Mouse (Mus musculus) intestine, embryonic 14.5 days (tissue): ENCODE measurements around the gene Anapc15. TPM values are rescaled to one million over a fixed set of nuclear protein-coding genes. Genes with fewer than 3 reads are reported as not detected.

ENCODE experiments used
- ATAC-seq: fragments of 200-750 bp; cut with Nextera tagmentation; replicated peaks from 2 replicates; pipeline ENCODE4 v1.8.0; 2017; ENCODE audit warnings: low read depth, moderate number of reproducible peaks, moderate TSS enrichment, moderate library complexity; ENCODE audit not compliant: low FRiP score, low TSS enrichment
- DNase-seq: peaks from one replicate; pipeline ENCODE4 v3.0.0-alpha.2; 2018; ENCODE audit warnings: low spot score
- H3K27ac ChIP-seq: fragments of 300-500 bp; sonication (generic); 2 replicates; pipeline ENCODE4 v1.5.1; 2014; ENCODE audit warnings: low read depth, mild to moderate bottlenecking, control low read depth
- H3K27me3 ChIP-seq: fragments of 300-500 bp; sonication (generic); replicated peaks from 2 replicates; pipeline ENCODE4 v1.6.1; 2014; ENCODE audit warnings: low read length, control low read depth; ENCODE audit not compliant: control insufficient read depth, insufficient read depth
- H3K36me3 ChIP-seq: fragments of 300-500 bp; sonication (generic); 2 replicates; pipeline ENCODE4 v1.6.1; 2014; ENCODE audit warnings: low read length, control low read depth; ENCODE audit not compliant: control insufficient read depth, insufficient read depth
- H3K4me1 ChIP-seq: fragments of 300-500 bp; sonication (generic); replicated peaks from 2 replicates; pipeline ENCODE4 v1.6.1; 2014; ENCODE audit warnings: low read length, control low read depth, mixed read lengths; ENCODE audit not compliant: control insufficient read depth, insufficient read depth
- H3K4me2 ChIP-seq: fragments of 300-500 bp; sonication (generic); 2 replicates; pipeline ENCODE4 v1.6.1; 2014; ENCODE audit warnings: low read length
- H3K4me3 ChIP-seq: fragments of 300-500 bp; sonication (generic); 2 replicates; pipeline ENCODE4 v1.5.1; 2014; ENCODE audit warnings: low read depth, low read length, control low read depth, mixed read lengths
- H3K9ac ChIP-seq: fragments of 300-500 bp; sonication (generic); 2 replicates; pipeline ENCODE4 v1.6.1; 2014; ENCODE audit warnings: mild to moderate bottlenecking, low read length
- H3K9me3 ChIP-seq: fragments of 300-500 bp; sonication (generic); 2 replicates; pipeline ENCODE4 v1.6.1; 2016; ENCODE audit warnings: low read length, control low read depth; ENCODE audit not compliant: control insufficient read depth
- WGBS: fragments of 180-500 bp; shearing (Covaris S2); extraction: QIAGEN DNeasy Blood & Tissue Kit; methylation state at CpG from one replicate; pipeline ENCODE4 v1.1.7; 2014; 5-methylcytosine and 5-hydroxymethylcytosine counted together
- polyA plus RNA-seq: library from polyadenylated mRNA; unstranded; fragments of >200 nt; fragmentation: Nextera tagmentation; extraction: Ambion mirVana; gene quantifications from 2 replicates; pipeline ENCODE4 v1.2.1, GENCODE M21; 2014

The Anapc15 gene
- polyA plus RNA-seq, 1 experiment from 2014 or later: 71.3 TPM

- Histone ChIP-seq H3K9ac (no peak overlapping the region), H3K36me3 (no peaks in the 10 kb centered on the region), H3K4me3 (no peak overlapping the region), H3K4me2 (no peak overlapping the region), H3K27ac (no peak overlapping the region), H3K4me1 (no peaks in the 10 kb centered on the region), H3K27me3 (no peaks in the 10 kb centered on the region), H3K9me3 (no peaks in the 10 kb centered on the region)
- 84% methylated on average over 4 of the region's 4 CpGs for WGBS
- no peak for DNase-seq
- no peak for ATAC-seq
Measured at GRCm38 (mm10) chr7:101880855-101881254, 17.3 kb downstream of the Anapc15 start.

GRCm38 (mm10) chr7:101882413-101883154 is 19.1 kb downstream of the Anapc15 start:
- no peak overlapping the region for H3K9ac ChIP-seq
- H3K27me3 ChIP-seq: no peaks in the 10 kb centered on the region
- no peak for ATAC-seq
- H3K9me3 ChIP-seq: no peaks in the 10 kb centered on the region
- H3K36me3 ChIP-seq: no peaks in the 10 kb centered on the region
- no peak overlapping the region for H3K4me3 ChIP-seq
- H3K4me1 ChIP-seq: no peaks in the 10 kb centered on the region
- no peak overlapping the region for H3K27ac ChIP-seq
- no peak overlapping the region for H3K4me2 ChIP-seq
- 66% methylated on average over 9 of the region's 9 CpGs for WGBS
- no peak for DNase-seq

- ATAC-seq: no peak
- H3K4me2 ChIP-seq: no peak overlapping the region
- H3K9ac ChIP-seq: no peak overlapping the region
- no peaks in the 10 kb centered on the region for H3K4me1 ChIP-seq
- no peaks in the 10 kb centered on the region for H3K36me3 ChIP-seq
- WGBS: 94% methylated on average over 4 of the region's 4 CpGs
- no peaks in the 10 kb centered on the region for H3K27me3 ChIP-seq
- DNase-seq: no peak
- no peaks in the 10 kb centered on the region for H3K9me3 ChIP-seq
- no peak overlapping the region for H3K27ac ChIP-seq
- H3K4me3 ChIP-seq: no peak overlapping the region
Measured at GRCm38 (mm10) chr7:101884160-101884559, 20.6 kb downstream of the Anapc15 start.

- Histone ChIP-seq H3K9ac (no peak overlapping the region), H3K4me2 (no peak overlapping the region), H3K36me3 (no peaks in the 10 kb centered on the region), H3K9me3 (no peaks in the 10 kb centered on the region), H3K27me3 (no peaks in the 10 kb centered on the region), H3K4me1 (no peaks in the 10 kb centered on the region), H3K4me3 (no peak overlapping the region), H3K27ac (no peak overlapping the region)
- 82% methylated on average over 6 of the region's 6 CpGs for WGBS
- DNase-seq (no peak), ATAC-seq (no peak)
Measured at GRCm38 (mm10) chr7:101886274-101886673, 22.8 kb downstream of the Anapc15 start.

GRCm38 (mm10) chr7:101888460-101888859 is 24.9 kb downstream of the Anapc15 start:
- Histone ChIP-seq H3K9ac (no peak overlapping the region), H3K27me3 (no peaks in the 10 kb centered on the region), H3K9me3 (no peaks in the 10 kb centered on the region), H3K4me3 (no peak overlapping the region), H3K4me2 (no peak overlapping the region), H3K36me3 (no peaks in the 10 kb centered on the region), H3K27ac (no peak overlapping the region), H3K4me1 (no peaks in the 10 kb centered on the region)
- ATAC-seq (no peak), DNase-seq (no peak)
- WGBS: 83% methylated on average over 4 of the region's 4 CpGs

- no peaks in the 10 kb centered on the region for H3K9me3 ChIP-seq
- peak overlapping the region; percentile 56 for H3K9ac ChIP-seq
- peak overlapping the region; percentile 58 for H3K4me2 ChIP-seq
- no peak overlapping the region; the same call in 1 of the 2 replicates for H3K27ac ChIP-seq
- ATAC-seq (no peak; the same call in 1 of the 2 replicates), DNase-seq (no peak)
- 34% methylated on average over 9 of the region's 9 CpGs for WGBS
- H3K4me3 ChIP-seq: peak overlapping the region; percentile 74
- H3K27me3 ChIP-seq: no peaks in the 10 kb centered on the region
- 0 out of 2 replicates have a peak, but pooled peaks cover 6% of the 10 kb centered on the region for H3K36me3 ChIP-seq
- peaks cover 5% of the 10 kb centered on the region; the same call in 1 of the 2 replicates for H3K4me1 ChIP-seq
Measured at GRCm38 (mm10) chr7:101895695-101896094, 32.2 kb downstream of the Anapc15 start.

- H3K4me1 ChIP-seq: peaks cover 5% of the 10 kb centered on the region; the same call in 1 of the 2 replicates
- H3K36me3 ChIP-seq: 0 out of 2 replicates have a peak, but pooled peaks cover 6% of the 10 kb centered on the region
- peak overlapping the region; percentile 58 for H3K4me2 ChIP-seq
- H3K9me3 ChIP-seq: no peaks in the 10 kb centered on the region
- WGBS: under 1% methylated on average over 57 of the region's 57 CpGs
- DNase-seq (peak; percentile 97), ATAC-seq (peak; percentile 98)
- peak overlapping the region; percentile 93 for H3K27ac ChIP-seq
- peak overlapping the region; percentile 60 for H3K9ac ChIP-seq
- H3K4me3 ChIP-seq: peak overlapping the region; percentile 74
- no peaks in the 10 kb centered on the region for H3K27me3 ChIP-seq
Measured at GRCm38 (mm10) chr7:101896104-101897066, 32.9 kb downstream of the Anapc15 start.

GRCm38 (mm10) chr7:101900331-101901097 is 37.0 kb downstream of the Anapc15 start:
- WGBS: 91% methylated on average over 16 of the region's 16 CpGs
- peaks cover 11% of the 10 kb centered on the region for H3K4me1 ChIP-seq
- no peaks in the 10 kb centered on the region for H3K27me3 ChIP-seq
- no peaks in the 10 kb centered on the region for H3K9me3 ChIP-seq
- H3K36me3 ChIP-seq: 0 out of 2 replicates have a peak, but pooled peaks cover 6% of the 10 kb centered on the region
- no peak overlapping the region for H3K4me3 ChIP-seq
- no peak overlapping the region for H3K9ac ChIP-seq
- no peak for DNase-seq
- no peak overlapping the region for H3K27ac ChIP-seq
- H3K4me2 ChIP-seq: no peak overlapping the region
- ATAC-seq: no peak
